Mouse (Mus musculus) myocyte (in vitro differentiated cells): ENCODE data around the gene Axin2. TPM values are rescaled to one million over a fixed set of nuclear protein-coding genes. Genes with fewer than 3 reads are reported as not detected.

Source experiments
- H3K27me3 ChIP-seq: one replicate; pipeline ENCODE4 v1.6.1; 2011; ENCODE audit not compliant: control insufficient read depth, insufficient read depth, insufficient read length
- H3K36me3 ChIP-seq: one replicate; pipeline ENCODE4 v1.6.1; 2011; ENCODE audit not compliant: control insufficient read depth, insufficient read depth
- H3K4me2 ChIP-seq: one replicate; pipeline ENCODE4 v1.6.1; 2011; ENCODE audit warnings: low read depth, control low read depth
- H3K4me3 ChIP-seq: one replicate; pipeline ENCODE4 v1.5.1; 2011; ENCODE audit warnings: mild to moderate bottlenecking, control low read depth, moderate library complexity
- H3K79me2 ChIP-seq: one replicate; pipeline ENCODE4 v1.6.1; 2011; ENCODE audit not compliant: control insufficient read depth, insufficient read depth
- H3ac ChIP-seq: one replicate; pipeline ENCODE4 v1.6.1; 2011; ENCODE audit not compliant: control insufficient read depth, insufficient read length
- CEBPB ChIP-seq: IDR thresholded peaks from 2 replicates; pipeline ENCODE4 v1.6.1; 2011; ENCODE audit warnings: mild to moderate bottlenecking, moderate library complexity; ENCODE audit not compliant: poor library complexity, insufficient read depth, severe bottlenecking
- MAX ChIP-seq: IDR thresholded peaks from one replicate; pipeline ENCODE4 v1.6.1; 2011; ENCODE audit warnings: low read depth, mild to moderate bottlenecking, control low read depth
- MYOG ChIP-seq, 3 experiments: IDR thresholded peaks; one replicate each; pipeline ENCODE4 v1.6.1; 2011; ENCODE audit warnings: control low read depth in 2 of 3, low read depth in 2 of 3, mild to moderate bottlenecking in 2 of 3; ENCODE audit not compliant: insufficient read length in 2 of 3, control insufficient read depth in 1 of 3, insufficient read depth in 1 of 3
- POLR2AphosphoS2 ChIP-seq: IDR thresholded peaks from one replicate; pipeline ENCODE4 v1.6.1; 2011; ENCODE audit warnings: low read depth, control low read depth; ENCODE audit not compliant: insufficient read length
- REST ChIP-seq: IDR thresholded peaks from one replicate; pipeline ENCODE4 v1.6.1; 2011; ENCODE audit warnings: mild to moderate bottlenecking, control low read depth, moderate library complexity; ENCODE audit not compliant: insufficient read depth, insufficient read length
- SRF ChIP-seq: IDR thresholded peaks from one replicate; pipeline ENCODE4 v1.6.1; 2011; ENCODE audit warnings: low read depth; ENCODE audit not compliant: control insufficient read depth, insufficient read length
- TCF12 ChIP-seq: IDR thresholded peaks from one replicate; pipeline ENCODE4 v1.6.1; 2011; ENCODE audit warnings: mild to moderate bottlenecking, control low read depth; ENCODE audit not compliant: poor library complexity, insufficient read depth, severe bottlenecking
- TCF3 ChIP-seq: IDR thresholded peaks from one replicate; pipeline ENCODE4 v1.6.1; 2011; ENCODE audit warnings: low read depth, control low read depth; ENCODE audit not compliant: insufficient read length
- polyA plus RNA-seq: library from polyadenylated mRNA; unstranded; fragments of >200 nt; fragmentation: generic; extraction: Trizol; gene quantifications from one replicate; pipeline ENCODE4 v1.2.1, GENCODE M21; 2012; ENCODE audit warnings: missing spikeins

Axin2 gene
- polyA plus RNA-seq, 1 experiment, result 1.7 TPM

DNA sequence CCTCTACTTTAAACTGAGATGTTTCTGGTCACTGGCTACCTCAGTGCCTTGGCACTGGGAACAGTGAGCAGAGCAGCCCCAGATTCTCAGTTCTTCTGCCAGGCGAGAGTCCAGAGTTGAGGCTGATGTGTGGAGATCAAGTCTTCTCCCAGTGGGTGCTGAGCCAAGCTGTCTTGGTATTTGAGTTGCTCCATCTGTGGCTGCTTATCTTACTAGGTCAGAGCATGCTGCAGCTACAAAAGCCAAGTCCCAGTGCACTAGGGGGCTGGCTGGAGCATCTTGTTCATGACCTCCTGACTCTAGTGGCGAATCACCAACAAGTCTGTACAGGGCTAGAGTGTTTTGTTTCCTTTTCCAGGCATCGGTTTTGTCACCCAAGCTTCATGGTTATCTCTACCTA lies 77.7 kb downstream of the Axin2 start:
- Histone ChIP-seq H3K79me2 (no peaks in the 10 kb centered on the region), H3K4me3 (no peak overlapping the region), H3K4me2 (no peak overlapping the region), H3K27me3 (no peaks in the 10 kb centered on the region), H3K36me3 (no peaks in the 10 kb centered on the region), H3ac (no peak overlapping the region)
- TF ChIP-seq MYOG (IDR thresholded peaks at IDR 0.05; ENCODE audit: control insufficient read depth in 1 of 3, insufficient read depth in 1 of 3, insufficient read length in 2 of 3, low read depth in 2 of 3) (no peak), TCF3 (no peak), TCF12 (no peak), CEBPB (no peak), MAX (no peak), REST (no peak), POLR2AphosphoS2 (no peak), SRF (no peak)

Other genes starting within 250 kb of the Axin2 start
- not detected for gene E030025P04Rik, start 224.0 kb downstream of the Axin2 start, polyA plus RNA-seq